Mouse (Mus musculus) G1E-ER4 (cell line): ENCODE data around the gene Tmem209. TPM values are rescaled to one million over a fixed set of nuclear protein-coding genes. Genes with fewer than 3 reads are reported as not detected.

Experiments used
- GATA1 ChIP-seq: IDR thresholded peaks from one replicate; pipeline ENCODE4 v1.8.0; 2012; ENCODE audit warnings: low read length, inconsistent platforms
- polyA plus RNA-seq: library from polyadenylated mRNA; stranded (reverse); fragments of >175 nt; gene quantifications from 2 replicates; pipeline ENCODE4 v1.2.3, GENCODE M21; 2012

The Tmem209 gene
- polyA plus RNA-seq, 1 experiment: 2.6 TPM

DNA sequence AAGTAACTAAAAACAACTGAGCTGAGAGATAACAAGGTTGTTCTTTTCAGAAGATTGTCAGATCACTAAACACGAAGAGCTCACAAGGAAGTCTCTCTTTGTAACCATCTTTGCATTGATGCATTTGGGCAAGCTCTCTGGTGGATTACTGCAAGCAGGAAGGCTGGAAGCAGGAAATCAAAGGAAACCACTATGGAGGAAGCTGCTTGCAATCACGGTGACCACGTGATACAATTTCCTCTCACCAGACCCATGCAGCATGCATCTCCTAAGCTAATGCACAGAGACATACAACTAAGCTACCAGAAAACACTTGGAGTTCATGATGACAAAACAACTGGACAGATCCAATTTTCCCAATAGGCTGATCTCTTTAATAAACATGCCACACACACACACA is 10.5 kb downstream of the Tmem209 start:
- TF ChIP-seq GATA1: no peak

- no peak for TF ChIP-seq GATA1
Observed at GRCm38 (mm10) chr6:30486504-30486903, 23.1 kb downstream of the Tmem209 start.

DNA sequence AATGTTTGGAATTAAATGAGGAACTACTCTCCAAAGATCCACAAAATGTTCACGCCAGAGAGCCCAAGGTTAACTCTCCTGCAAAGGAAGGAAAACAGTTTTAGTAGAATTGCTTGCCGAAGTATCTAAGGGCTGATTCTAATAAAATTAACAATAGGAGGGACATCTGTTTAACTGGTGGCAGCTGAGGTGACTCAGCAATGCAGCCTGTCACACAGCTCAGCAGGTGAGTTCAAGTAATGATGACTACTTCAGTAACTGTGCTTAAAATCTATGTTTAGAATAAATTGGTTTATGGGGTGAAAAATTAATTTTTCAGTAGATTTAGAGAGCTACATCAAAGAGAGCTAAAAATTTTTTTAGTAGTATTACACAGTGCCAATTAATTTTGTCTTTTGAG is 26.7 kb downstream of the Tmem209 start:
- TF ChIP-seq GATA1: no peak

DNA sequence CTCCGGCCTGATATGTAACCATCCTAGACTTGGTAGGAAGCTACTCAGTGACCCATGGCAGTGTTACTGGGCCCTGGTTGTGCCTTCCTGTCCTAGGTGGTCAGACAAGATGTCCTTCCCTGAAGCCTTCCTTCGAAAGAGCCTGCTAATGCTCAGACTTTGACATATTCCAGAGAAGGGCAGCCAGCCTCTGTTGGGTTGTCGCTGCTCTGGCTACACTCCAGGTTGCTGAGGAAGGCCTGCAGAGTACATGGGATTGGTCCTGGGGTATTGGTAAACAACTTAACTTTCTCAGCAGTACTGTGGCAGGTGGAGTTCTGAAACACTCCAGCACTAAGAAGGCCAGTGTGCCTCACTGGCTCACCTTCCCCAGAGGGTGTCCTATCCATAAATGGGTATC is 30.2 kb downstream of the Tmem209 start:
- TF ChIP-seq GATA1: no peak

DNA sequence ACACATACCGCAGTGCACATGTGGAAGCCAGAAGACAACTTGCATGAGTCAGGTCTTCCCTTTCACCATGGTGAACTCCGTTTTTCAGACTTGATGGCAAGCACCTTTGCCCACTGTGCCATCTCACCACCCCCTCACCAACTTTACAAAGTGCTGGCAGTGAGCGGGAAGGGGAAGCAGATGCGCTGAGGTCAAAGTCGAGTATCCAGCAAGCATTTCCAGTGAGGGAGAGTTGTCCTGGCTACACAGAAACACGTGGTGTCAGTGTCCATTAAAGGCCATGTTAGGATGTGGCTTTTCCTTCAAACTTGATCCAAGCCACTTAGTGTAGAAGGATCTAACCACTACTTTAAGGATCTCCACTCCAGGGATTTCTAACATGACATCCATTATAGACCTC is 31.8 kb downstream of the Tmem209 start:
- no peak for TF ChIP-seq GATA1

GRCm38 (mm10) chr6:30477210-30477714 is 32.3 kb downstream of the Tmem209 start:
- TF ChIP-seq GATA1: no peak

DNA sequence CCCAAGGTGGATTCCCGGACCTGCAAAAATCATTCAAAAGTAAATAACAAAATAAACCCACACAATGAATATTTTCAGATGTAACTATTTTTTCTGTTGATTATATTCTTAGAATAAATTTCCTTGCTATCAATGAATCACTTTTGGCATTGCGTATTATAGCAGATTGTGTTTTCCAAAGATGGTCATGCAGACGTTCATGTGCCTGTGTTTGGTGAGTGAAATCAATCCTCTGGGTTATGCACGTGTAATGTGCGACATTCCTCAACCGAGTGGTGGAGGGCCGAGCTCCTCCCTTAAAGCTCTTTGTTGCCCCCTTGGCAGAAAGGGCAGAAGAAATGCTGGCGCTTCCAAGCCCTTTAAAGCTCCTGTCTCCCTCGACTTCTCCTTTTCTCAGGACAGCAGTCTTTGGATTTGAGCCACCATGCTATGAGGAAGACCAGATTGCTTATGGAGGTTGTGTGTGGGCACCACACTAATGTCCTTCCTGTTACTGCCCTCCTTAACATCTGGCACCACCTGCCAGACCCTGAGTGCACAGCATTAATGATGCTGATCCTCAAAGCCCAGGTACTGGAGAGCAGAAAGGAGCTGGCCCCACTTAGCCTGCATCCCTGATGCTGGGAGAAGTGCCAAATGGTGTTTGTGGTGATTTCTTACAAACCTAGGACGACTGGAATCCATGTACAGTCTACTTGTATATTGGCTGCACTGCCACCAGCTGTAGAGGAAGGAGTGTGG is 33.4 kb downstream of the Tmem209 start:
- TF ChIP-seq GATA1: no peak

DNA sequence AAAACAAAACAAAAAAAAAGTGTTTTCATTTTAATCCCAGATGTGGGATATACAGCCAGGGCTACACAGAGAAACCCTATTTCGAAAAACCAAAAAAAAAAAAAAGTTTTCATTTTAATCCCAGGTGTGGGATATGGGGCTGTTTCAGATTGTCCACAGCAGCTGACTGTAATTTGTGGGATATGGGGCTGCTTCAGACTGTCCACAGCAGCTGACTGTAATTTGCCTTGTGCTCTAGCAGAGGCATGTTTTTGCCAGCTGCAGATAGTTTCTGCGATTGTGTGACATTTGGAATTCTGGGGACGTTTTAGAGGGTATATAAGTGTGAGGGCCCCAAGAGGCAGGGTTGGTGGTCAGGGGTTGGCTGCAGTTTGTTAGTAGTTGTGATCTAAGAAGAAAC is 37.9 kb downstream of the Tmem209 start:
- TF ChIP-seq GATA1: no peak

DNA sequence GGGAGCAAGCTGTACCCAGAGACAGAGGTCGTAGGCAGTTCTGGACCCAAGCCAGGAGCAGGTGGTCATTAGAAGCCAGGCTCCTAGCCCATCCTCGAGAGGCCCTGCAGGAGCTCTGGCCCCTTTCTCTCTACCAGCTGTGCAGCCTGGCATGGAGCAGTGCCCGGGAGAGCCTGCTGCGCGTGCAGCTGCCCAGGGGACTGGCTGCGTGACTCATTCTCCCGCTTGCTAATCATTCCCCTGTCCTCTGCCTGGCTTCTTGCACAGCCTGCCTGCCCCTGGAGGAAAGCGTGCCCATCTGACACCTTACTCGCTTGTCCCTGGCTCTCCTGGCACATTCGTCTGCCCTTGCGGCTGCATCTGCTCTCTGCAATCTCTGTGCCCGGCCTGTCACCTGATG is 40.2 kb downstream of the Tmem209 start:
- TF ChIP-seq GATA1: no peak

- TF ChIP-seq GATA1: no peak
Observed at GRCm38 (mm10) chr6:30468684-30469083, 40.9 kb downstream of the Tmem209 start.

GRCm38 (mm10) chr6:30468058-30468457 is 41.5 kb downstream of the Tmem209 start:
- no peak for TF ChIP-seq GATA1

GRCm38 (mm10) chr6:30465586-30465985 is 44.0 kb downstream of the Tmem209 start:
- TF ChIP-seq GATA1: no peak

- no peak for TF ChIP-seq GATA1
Observed at GRCm38 (mm10) chr6:30462822-30463221, 46.8 kb downstream of the Tmem209 start.

DNA sequence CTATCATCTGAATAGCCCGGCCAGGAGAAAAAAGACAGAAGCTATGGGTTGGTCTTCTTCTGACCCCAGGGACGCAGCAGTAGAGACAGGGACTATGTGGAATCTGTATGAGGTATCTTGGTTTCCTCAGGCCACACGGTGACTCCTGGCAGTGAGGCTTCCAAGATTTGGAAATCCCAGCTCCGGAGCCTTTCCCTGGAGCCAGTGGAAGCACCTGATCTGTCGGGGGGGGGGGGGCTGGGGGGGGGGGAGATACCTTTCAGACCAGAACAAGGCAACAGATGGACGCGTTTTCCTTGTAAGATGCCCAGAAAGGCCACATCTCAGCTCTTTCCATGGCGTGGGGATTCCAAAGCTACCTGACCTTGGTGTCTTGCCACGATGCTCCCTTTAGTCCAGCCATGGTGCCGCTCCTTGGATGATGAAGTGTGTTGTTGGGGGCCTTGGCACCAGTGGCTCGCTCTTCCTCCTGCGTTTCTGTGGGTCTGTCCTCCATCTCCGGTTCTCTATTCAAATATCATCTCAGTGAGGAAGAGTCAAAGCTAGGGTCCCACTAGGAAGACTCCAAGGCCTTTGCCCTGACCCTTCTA is 47.7 kb downstream of the Tmem209 start:
- no peak for TF ChIP-seq GATA1

GRCm38 (mm10) chr6:30460750-30461446 is 48.7 kb downstream of the Tmem209 start:
- TF ChIP-seq GATA1: no peak
